Mouse (Mus musculus): ENCODE results near the gene Cdc34b. TPM values are rescaled to one million over a fixed set of nuclear protein-coding genes. Genes with fewer than 3 reads are reported as not detected.
"Not testable (repeated sequence)": the region's sequence is repeated elsewhere in the genome, so short reads cannot be mapped to it uniquely, and the experiment has no call there.

The Cdc34b gene
- under 1 TPM; 0.36 to 0.48 TPM for total RNA-seq (2021)
- long read RNA-seq, experiment 1: 0 reads
- long read RNA-seq, experiment 2: 0 reads

GRCm38 (mm10) chr11:94741732-94742272 is at the start of gene Cdc34b:
Gene Cdc34b (plus strand): TSS chr11:94741782.
- DNase-seq: no peak

- DNase-seq: not testable (repeated sequence)
These were observed 49.1 kb upstream of the Cdc34b start for GRCm38 (mm10) chr11:94692502-94692901.

- DNase-seq: no peak
These were observed 46.1 kb upstream of the Cdc34b start for GRCm38 (mm10) chr11:94695508-94695907.

DNA sequence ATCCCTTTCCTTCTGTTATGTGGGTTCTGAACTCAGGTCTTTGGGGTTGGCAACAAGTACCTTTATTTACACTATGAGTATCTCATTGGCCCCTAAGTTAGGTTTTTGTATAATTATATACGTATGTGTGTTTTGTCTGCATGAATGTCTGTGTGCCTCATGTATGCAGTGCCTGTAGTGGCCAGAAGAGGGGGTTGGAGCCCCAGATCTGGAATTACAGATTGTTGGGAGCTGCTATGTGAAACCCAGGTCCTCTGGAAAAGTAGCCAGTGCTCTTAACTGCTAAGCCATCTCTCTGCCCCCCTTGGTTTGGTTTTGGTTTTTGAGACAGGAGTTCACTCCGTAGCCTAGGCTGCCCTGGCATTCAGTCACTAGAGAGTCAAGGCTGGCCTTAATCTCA is 44.4 kb upstream of the Cdc34b start:
- DNase-seq: no peak

DNA sequence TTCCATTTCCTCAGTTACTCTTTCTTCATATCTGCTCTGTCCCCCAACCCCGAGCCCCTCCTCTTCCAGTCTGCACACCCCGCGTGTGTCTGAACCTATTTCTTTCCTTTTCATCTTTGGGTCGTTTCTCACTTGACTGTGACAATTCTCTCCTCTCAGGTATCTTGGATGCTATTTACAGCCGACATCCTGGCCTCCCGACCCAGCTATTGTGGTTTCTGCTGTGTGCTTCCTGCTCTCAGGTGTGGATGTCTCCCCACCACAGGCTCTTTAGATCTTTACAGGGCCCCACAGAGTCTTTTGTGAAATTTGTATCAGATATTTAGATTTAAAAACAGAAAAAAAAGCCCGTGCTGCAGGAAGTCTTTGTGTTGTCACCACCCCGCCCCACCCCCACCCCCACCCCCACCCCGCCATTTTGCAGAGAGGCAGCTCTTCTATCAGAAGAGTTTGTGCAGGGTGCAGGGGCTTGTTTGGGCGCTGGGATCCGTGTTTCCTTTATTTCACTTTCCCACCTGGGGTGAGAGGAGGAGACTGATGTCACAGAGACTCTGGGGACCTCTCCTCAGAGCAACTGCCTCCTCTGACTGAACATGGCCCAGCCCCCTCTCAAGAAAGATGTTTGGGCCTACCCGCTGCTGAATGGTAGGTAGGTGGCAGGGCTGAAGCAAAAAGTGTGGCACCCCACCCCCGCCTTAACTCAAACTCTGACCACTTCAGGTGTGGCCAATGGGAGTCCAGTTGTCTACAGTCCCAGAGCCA is 43.7 kb upstream of the Cdc34b start:
- DNase-seq: no peak

GRCm38 (mm10) chr11:94699399-94699798 is 42.2 kb upstream of the Cdc34b start:
- no peak for DNase-seq

DNA sequence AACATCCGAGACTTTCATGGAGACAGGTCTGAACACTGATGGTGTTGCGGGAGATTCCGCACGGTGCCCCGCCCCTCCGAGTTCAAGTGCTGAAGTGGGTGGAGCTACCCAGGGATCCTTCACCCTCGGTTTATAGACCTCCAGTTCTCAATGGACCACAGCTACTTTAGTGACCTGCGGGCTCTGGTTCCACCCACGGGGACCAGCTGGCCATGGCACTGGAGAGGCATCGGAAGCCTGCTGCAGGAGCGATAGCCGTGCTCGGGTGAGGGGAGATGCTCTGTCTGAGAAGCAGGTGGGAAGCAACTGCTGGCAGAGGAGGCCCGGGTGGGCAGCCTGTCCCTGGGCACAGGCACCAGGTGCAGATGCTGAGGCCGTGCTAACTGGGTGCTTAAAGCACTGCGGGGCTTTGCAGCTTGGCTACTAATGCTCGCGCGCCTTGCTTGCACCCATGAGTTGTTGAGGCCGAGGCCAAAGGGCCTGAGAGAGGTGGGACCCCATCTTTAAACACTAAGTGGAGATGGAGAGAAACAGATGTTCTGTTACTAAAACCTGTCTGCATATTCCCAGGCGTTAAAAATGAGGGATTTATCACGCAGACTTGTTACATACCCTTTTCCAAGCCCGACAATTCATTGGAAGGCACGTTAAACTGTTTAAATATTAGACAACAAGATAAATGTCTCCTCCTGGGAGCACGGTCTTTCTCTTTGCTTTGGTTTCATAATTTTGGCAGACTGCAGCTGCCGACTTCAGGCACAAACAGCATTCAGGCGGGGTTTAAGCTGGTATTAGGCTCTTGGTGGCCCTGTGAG is 40.0 kb upstream of the Cdc34b start:
- no peak for DNase-seq

- DNase-seq: peak; percentile 13
These were observed 39.4 kb upstream of the Cdc34b start for GRCm38 (mm10) chr11:94702216-94702610.

GRCm38 (mm10) chr11:94704020-94704419 is 37.6 kb upstream of the Cdc34b start:
- DNase-seq: no peak

DNA sequence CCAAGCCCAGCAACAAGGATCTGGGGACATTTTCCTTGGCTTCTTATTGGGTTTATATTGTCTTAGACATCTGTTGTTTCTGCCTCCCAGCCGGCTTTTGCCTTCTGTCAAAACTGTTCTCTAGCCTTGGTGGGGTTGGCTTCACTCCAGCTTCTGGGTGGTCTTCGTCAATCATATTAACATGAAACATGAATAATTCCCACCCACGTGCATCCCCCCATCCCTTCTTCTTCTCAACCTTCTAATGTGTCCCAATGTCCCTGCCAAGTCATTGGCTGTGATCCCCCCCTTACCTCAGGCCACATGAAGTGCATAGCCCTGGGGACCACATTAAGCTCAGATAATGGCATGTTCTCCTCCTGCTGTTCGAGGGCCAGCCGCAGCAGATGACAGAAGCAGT is 37.1 kb upstream of the Cdc34b start, which contains the start of gene Gm11541:
Gm11541 (minus strand) TSS at position 28 of the 400 bp plus-strand sequence.
- DNase-seq: no peak

GRCm38 (mm10) chr11:94713246-94713860 is 28.2 kb upstream of the Cdc34b start:
- no peak for DNase-seq

- DNase-seq: no peak
These were observed 26.0 kb upstream of the Cdc34b start for GRCm38 (mm10) chr11:94715622-94716021.

GRCm38 (mm10) chr11:94716754-94717153 is 24.8 kb upstream of the Cdc34b start:
- peak; percentile 70 for DNase-seq

DNA sequence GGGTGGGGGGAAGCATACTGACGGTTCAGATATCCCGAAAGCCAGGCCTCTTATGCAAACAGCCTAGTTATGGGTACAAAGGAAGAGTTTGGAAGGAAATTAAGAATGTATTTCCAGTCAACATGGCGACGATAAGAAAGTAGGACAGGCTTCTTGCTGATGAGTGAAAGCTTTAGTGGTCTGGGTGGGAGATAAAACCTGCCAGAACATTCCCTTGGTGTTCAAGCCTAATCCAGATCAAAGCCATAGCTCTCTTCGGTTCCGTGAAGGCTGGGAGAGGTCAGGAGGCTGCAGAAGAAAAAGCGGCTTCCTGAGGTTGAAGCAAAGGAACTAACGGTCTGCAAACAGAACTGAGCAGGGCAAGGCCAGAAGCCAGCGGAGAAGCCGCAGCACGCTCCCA is 24.3 kb upstream of the Cdc34b start:
- DNase-seq: no peak

- no peak for DNase-seq
These were observed 23.3 kb upstream of the Cdc34b start for GRCm38 (mm10) chr11:94718113-94718909.

DNA sequence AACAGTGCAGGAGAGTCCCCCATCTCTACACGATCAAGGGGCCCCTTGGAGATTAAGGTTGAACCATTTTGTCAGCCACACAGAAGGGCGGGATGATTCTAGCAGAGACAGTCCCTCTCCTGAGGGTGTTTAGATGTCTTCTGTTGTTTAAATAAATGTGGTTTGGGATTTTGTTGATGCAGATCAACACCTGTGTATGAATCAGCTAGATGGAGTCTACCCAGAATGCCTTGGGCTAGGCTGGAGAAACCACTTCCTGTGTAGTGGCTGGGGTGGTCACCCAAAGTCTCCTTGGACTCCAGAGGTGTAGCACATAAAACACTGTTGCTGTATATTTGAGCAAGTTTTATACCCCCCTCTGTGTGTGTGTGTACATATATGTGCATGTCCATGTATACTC is 22.4 kb upstream of the Cdc34b start:
- no peak for DNase-seq

DNA sequence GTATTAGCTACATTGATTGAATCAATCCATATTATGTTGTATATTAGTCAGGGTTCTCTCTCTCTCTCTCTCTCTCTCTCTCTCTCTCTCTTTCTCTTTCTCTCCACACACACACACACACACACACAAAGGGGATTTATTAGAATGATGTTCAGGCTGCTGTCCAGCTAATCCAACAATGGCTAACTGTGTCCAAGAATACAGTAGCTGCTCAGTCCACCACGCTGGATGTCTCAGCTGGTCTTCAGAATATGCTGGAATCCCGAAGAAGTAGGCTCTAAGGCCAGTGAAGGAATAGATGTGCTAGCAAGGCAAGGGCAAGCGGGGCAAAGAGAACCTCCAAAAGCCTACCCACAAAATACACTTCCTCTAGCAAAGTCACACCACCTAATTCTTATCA is 14.3 kb upstream of the Cdc34b start:
- DNase-seq: no peak

GRCm38 (mm10) chr11:94728545-94728944 is 13.0 kb upstream of the Cdc34b start:
- no peak for DNase-seq

DNA sequence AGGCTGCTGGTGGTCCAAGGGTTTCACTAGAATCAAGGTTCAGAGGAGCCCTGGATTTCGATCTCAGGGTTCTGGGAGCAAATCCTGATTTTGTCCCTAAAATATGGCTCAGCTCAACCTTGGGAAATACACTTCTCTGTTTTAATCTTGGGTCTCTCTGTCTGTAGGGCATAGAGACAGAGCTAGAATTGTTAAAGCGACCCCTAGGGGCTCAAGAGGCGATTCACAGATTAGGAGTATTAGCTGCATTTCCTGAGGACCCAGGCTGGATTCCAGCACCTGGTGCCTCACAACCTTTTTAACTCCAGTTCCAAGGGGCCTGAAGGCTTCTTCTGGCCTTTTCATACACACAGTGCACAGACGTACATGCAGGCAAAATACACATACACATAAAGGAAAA is 12.0 kb upstream of the Cdc34b start:
- no peak for DNase-seq

GRCm38 (mm10) chr11:94730261-94730660 is 11.3 kb upstream of the Cdc34b start:
- DNase-seq: peak; percentile 87

GRCm38 (mm10) chr11:94731229-94731628 is 10.4 kb upstream of the Cdc34b start:
- DNase-seq: no peak

GRCm38 (mm10) chr11:94732773-94733172 is 8.8 kb upstream of the Cdc34b start:
- DNase-seq: peak; percentile 71

Data from adrenal gland, postnatal 10 days (tissue).